Mouse (Mus musculus) activated CD4-positive, CD25-positive, alpha-beta regulatory T cell, adult 4 months (primary cell): ENCODE measurements around the gene Btbd1. TPM values are rescaled to one million over a fixed set of nuclear protein-coding genes. Genes with fewer than 3 reads are reported as not detected.
"Not testable (repeated sequence)": the region's sequence is repeated elsewhere in the genome, so short reads cannot be mapped to it uniquely, and the experiment has no call there.

Source experiments
- ATAC-seq: one replicate; pipeline ENCODE4 v1.8.0; 2017
- polyA plus RNA-seq, 2 experiments: library from polyadenylated mRNA; unstranded; fragments of 100-300 nt; shearing (Covaris generic); gene quantifications; one replicate each; pipeline ENCODE4 v1.2.1; 2017

The Btbd1 gene
- polyA plus RNA-seq, 2 experiments from 2014 or later: 13.4 to 23.6 TPM

GRCm38 (mm10) chr7:81849633-81850032 is 20.4 kb upstream of the Btbd1 start:
- ATAC-seq: no peak

GRCm38 (mm10) chr7:81849214-81849613 is 20.0 kb upstream of the Btbd1 start:
- ATAC-seq: no peak

GRCm38 (mm10) chr7:81847777-81848176 is 18.5 kb upstream of the Btbd1 start:
- no peak for ATAC-seq

DNA sequence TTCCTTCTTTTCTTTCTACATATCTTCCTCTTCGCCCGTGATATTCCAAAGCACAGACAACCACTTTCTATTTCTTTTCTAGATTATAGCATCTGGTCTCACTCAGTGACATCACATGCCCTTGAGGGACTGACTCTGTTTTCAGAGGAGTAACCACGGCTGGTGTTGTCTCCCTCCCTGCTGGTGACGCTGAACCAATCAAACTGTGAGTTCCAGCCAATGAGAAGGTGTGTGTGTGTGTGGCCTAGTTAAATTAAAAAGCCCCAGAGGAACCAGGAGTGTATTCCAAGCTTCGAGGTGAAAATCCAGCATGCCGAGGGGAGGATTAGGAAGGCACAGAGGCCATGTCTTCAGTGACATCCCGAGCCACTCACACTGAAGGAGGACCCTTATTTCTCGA is 17.8 kb upstream of the Btbd1 start:
- ATAC-seq: no peak

DNA sequence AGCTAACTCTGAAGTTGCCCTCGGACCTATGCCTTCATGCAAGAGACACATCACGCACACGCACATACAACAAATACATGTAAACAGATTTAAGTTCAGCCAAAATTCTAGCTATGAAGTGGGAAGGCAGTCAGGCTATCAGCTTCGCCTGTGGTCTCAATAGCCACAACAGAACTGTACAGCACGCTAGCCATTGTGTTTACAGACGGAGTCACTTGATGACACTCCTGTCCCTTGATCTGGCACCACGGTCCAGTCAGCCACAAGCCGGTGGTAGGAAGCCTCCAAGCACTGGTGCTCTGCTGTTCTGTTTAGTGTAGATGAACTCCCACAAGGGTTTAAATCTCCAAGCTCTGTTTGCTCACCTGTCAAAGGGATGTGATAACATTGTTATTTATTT is 16.8 kb upstream of the Btbd1 start:
- no peak for ATAC-seq

GRCm38 (mm10) chr7:81845313-81845712 is 16.1 kb upstream of the Btbd1 start:
- ATAC-seq: no peak

DNA sequence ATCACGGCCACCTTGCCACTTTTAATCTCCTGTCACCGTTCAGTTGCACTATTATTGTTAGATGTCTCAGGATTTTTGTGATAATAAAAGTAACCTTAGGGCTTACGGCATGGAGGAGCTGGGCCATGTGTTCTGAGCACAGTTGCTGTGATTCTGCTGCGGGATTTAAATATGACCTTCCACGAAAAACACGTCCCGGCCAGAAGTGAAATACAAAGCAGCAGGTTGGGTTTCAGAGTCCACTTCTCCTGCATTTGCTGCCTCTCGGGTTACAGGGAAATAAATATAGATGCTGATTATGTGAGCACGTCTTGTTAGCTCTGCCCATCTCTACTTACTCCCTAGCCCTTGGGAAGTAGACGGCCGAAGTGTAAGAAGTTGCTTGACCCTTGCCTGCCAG is 15.6 kb upstream of the Btbd1 start:
- no peak for ATAC-seq

GRCm38 (mm10) chr7:81843903-81844302 is 14.7 kb upstream of the Btbd1 start:
- ATAC-seq: no peak

- ATAC-seq: no peak
Observed at GRCm38 (mm10) chr7:81842998-81843397, 13.8 kb upstream of the Btbd1 start.

DNA sequence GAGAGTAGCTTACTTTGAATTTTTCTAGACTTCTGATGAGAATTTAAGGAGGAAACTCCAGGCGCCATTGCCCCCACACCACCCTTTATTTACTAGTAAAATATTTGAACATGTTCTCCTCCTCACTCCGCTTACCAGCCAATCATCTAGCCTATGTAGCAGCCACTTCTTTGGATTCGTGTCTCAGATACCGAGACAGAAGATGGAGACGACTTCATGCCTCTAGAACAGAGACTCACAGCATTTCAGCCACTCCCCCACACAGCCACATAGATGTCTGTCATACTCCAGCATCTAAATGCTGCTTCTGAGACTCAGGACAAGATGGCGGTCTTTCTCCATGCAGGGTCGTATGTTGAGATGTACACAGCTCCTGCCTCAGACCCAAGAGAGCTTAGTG is 12.9 kb upstream of the Btbd1 start:
- no peak for ATAC-seq

GRCm38 (mm10) chr7:81841439-81841838 is 12.2 kb upstream of the Btbd1 start:
- no peak for ATAC-seq

- no peak for ATAC-seq
Observed at GRCm38 (mm10) chr7:81840661-81841181, 11.5 kb upstream of the Btbd1 start.

- no peak for ATAC-seq
Observed at GRCm38 (mm10) chr7:81839746-81840145, 10.5 kb upstream of the Btbd1 start.

DNA sequence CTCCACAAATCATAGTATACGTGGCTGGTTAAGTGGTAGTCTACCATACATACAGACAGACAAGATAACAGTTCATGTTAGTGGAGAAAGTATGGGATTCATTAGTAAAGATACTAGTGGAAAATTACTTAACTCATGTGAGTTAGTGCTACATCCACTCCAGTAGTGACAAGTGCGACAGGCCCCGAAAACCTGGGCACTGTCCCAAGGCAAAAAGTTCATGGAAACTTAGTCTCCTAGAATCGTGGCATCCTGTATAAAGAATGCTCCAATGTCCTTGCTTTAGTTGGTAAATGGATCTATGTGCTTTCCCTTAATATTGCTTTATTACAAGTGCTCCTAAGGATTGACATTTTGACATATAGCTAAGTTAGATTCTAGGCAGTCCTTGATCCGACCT is 8.5 kb upstream of the Btbd1 start:
- not testable (repeated sequence) for ATAC-seq

- ATAC-seq: no peak
Observed at GRCm38 (mm10) chr7:81835430-81835829, 6.2 kb upstream of the Btbd1 start.

- ATAC-seq: no peak
Observed at GRCm38 (mm10) chr7:81834847-81835246, 5.6 kb upstream of the Btbd1 start.

DNA sequence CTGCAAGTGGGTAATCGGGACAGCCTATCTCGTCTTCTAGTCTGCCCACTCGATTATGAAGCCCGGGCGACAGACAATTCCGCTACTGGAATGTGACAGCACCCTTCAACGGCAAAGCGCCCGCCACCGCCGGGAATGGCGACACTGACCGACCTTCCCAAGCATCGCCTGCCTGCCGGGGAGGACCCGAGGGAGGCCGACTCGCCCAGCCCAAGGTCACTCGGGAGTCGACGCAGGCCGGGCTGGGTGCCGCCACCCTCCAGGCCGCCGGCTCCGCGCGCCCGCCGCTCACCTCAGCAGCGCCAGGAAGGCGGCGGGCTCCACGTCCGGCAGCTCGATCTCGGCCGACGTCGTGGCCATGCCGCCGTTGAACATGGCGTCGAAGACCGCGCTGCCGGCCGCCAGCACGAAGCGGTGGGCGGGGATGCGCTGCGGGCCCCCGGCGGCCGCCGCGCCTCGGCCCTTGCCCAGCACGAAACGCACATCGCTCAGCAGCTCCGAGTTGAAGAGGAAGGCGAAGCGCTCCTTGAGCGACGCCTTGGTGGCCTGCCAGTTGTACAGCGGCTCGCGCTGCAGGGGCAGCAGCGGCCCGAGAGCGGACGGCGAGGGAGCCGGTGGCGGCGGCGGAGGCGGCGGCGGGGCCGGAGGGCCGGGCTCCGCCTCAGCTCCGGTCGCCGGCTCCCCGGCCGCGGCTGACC is 401 bp downstream of the Btbd1 start:
- peak; percentile 37 for ATAC-seq

- peak; percentile 5 for ATAC-seq
Observed at GRCm38 (mm10) chr7:81827806-81828667, 1.2 kb downstream of the Btbd1 start.

DNA sequence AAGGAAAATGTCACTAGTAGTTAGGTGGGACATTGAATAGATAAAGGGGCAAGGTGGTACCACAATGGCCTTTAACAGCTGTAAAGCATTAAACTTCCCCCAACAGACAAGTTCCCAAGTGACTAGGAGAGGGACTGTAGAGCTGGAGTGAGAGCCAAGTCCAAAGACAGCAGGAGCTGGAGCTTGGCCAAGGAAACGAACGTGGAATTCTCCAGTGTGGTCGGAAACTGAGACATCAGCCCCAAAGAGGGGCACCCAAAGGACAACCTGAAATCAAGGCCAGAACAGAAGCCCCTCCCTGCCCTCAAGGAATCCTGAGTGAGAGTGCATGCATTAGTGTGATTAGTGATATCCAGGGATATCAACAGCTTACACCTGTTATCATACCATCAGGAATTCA is 3.9 kb downstream of the Btbd1 start:
- ATAC-seq: no peak

GRCm38 (mm10) chr7:81824906-81825305 is 4.3 kb downstream of the Btbd1 start:
- no peak for ATAC-seq

GRCm38 (mm10) chr7:81806067-81806466 is 23.2 kb downstream of the Btbd1 start:
- no peak for ATAC-seq

DNA sequence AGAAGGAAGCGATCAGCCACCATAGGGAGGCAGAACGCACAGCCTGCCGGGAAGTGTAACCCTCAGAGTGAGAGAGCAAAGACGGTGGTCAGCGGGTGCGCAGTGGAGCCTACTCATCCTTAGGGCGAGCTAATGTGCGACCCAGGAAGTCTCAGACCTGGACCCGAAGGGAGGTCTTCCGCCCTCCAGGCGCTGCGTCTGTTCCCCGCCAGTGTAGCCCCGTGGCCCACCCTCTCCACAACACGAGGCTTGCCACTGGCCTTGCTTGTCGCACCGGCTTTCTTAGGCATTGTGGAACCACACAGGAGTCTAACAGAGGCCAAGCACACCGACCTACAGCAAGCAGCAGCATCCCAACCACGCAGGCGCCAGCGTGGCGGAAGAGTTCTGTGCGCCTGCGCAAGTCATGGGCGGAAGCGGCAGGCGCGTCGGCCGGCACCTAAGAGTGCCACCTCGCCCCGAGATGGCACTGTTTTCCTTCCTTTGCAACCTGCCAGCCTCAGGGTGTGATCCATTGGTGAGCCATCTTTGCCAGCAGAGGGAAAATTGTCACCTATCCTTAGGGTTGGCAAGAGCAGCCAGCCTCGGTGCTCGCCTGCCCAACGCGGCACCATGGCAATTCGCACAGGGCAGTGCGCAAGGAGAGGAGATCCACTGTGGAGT is 40.0 kb downstream of the Btbd1 start, which contains the start of gene 3110040N11Rik:
TSS of gene 3110040N11Rik (minus strand) at position 384 of the 663 bp plus-strand sequence.
- ATAC-seq: peak; percentile 87

GRCm38 (mm10) chr7:81788536-81788935 is 40.7 kb downstream of the Btbd1 start:
- peak; percentile 1 for ATAC-seq
